Mouse (Mus musculus) E14TG2a.4 (cell line): Measurements from ENCODE around the gene Krt82.

Source experiments
- CTCF ChIP-seq: conservative IDR thresholded peaks from 2 replicates; pipeline ENCODE4 v1.5.1; 2014; ENCODE audit warnings: low read length
- NANOG ChIP-seq: IDR thresholded peaks from 2 replicates; pipeline ENCODE4 v1.6.1; 2014; ENCODE audit warnings: borderline replicate concordance, low read length, mixed read lengths
- POU5F1 ChIP-seq: IDR thresholded peaks from 2 replicates; pipeline ENCODE4 v1.6.1; 2014; ENCODE audit warnings: low read length, borderline replicate concordance

DNA sequence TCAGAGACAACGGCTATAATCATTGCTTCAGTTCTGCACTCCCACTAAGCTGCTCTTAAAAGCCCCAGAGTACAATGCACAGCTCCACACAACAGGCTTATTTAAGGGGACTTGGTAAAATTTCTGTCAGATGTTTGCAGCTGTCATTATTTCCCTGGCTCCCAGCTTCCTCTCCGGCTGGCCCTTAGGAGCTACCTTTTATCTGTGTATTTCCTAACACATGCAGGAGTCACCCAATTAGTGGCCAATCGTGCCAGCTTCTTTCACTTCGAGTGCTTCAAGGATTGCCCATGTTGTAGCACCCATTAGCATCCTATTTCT lies 11.9 kb downstream of the Krt82 start:
- TF ChIP-seq CTCF (no peak), POU5F1 (no peak), NANOG (no peak)
